Mouse (Mus musculus): ENCODE results near the gene Foxred2. TPM values are rescaled to one million over a fixed set of nuclear protein-coding genes. Genes with fewer than 3 reads are reported as not detected.

Foxred2 gene
- total and polyA plus RNA-seq, 3 experiments: 9.9 to 12.2 TPM; not detected in 1

DNA sequence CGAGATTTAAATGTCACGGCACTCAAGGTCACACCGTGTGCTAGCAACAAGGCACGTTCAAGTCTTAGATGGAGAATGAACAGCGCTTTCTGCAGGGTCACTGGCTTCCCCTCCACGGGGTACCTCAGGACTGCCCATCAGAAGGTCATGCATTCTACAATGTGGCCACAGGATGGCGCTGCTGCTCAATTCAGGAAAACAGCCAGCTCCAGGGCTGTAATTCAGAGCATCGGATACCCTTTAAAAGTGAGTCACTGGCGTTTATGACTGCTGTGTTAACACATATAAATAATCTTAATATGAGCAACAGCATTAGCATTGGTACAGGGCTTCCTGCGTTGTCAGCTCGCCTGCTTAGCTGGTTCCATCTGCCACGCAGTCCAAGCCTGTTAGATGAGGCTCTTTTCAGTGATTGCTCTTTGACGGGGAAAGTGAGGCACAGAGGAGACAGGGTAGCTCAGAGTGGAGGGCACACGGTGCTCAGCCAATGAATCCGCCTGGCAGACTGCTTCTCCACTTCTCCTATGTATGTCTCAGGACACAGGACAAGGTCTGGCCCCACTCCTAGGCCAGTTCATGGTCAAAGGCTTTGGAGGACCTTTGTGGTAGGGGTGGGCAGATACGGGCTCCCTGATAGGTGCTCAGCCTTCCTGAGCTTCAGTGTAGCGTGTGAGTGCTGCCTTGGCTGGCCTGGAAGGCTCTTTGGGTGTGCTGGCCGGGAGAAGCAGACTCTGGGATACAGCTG lies 25.8 kb upstream of the Foxred2 start:
- DNase-seq (ENCODE audit: low read depth, low spot score): peak; percentile 66
- H3K9me3 ChIP-seq (replicated peaks; ENCODE audit: insufficient read depth, low read length): no peaks in the 10 kb centered on the region
- H3K36me3 ChIP-seq (ENCODE audit: control insufficient read depth in 1 of 2, insufficient read depth in 2 of 2, low read length in 2 of 2): peaks cover 0 to 3% of the 10 kb centered on the region in 2 experiments; a peak in 2 of 4 replicates
- H3K4me3 ChIP-seq (ENCODE audit: control insufficient read depth in 1 of 2, insufficient read depth in 1 of 2, low read depth in 2 of 2, low read length in 2 of 2): no peak overlapping the region
- peaks cover 0 to 3% of the 10 kb centered on the region in 2 experiments; a peak in 1 of 4 replicates for H3K27me3 ChIP-seq (ENCODE audit: control insufficient read depth in 1 of 2, insufficient read depth in 2 of 2, low read length in 2 of 2)
- no peak for TF ChIP-seq GABPA (IDR thresholded peaks at IDR 0.05; ENCODE audit: low read depth, low read length)
- TF ChIP-seq MEF2A (IDR thresholded peaks at IDR 0.05; ENCODE audit: extremely low read depth, insufficient replicate concordance, low read depth, low read length, poor library complexity, severe bottlenecking): no peak
- peak; percentile 90 to 93 (median 91) for TF ChIP-seq CTCF (IDR thresholded peaks at IDR 0.05 in 2 of 3, conservative IDR thresholded peaks at IDR 0.05 in 1 of 3; ENCODE audit: control insufficient read depth in 1 of 3, insufficient read depth in 1 of 3, low read depth in 2 of 3, low read length in 3 of 3, poor library complexity in 1 of 3, severe bottlenecking in 1 of 3)
- TF ChIP-seq ZC3H11A (IDR thresholded peaks at IDR 0.05; ENCODE audit: low read depth, low read length): peak; percentile 64
- TF ChIP-seq E2F4 (IDR thresholded peaks at IDR 0.05; ENCODE audit: borderline replicate concordance, low read depth, low read length): no peak
- TF ChIP-seq RAD21 (IDR thresholded peaks at IDR 0.05; ENCODE audit: low read depth, low read length): peak; percentile 89
- TF ChIP-seq UBTF (IDR thresholded peaks at IDR 0.05; ENCODE audit: borderline replicate concordance, insufficient read depth, low read depth, low read length): no peak
- no peak for TF ChIP-seq TBP (IDR thresholded peaks at IDR 0.05; ENCODE audit: low read depth, low read length)
- TF ChIP-seq CHD2 (IDR thresholded peaks at IDR 0.05; ENCODE audit: low read length): no peak
- no peak for TF ChIP-seq BHLHE40 (IDR thresholded peaks at IDR 0.05; ENCODE audit: borderline replicate concordance, low read depth, low read length)
- TF ChIP-seq SMC3 (IDR thresholded peaks at IDR 0.05; ENCODE audit: low read depth, low read length): peak; percentile 72
- TF ChIP-seq MAFK (IDR thresholded peaks at IDR 0.05; ENCODE audit: borderline replicate concordance, low read depth, low read length): no peak
- TF ChIP-seq ZKSCAN1 (IDR thresholded peaks at IDR 0.05; ENCODE audit: low read depth, low read length): no peak
- no peak for TF ChIP-seq HCFC1 (IDR thresholded peaks at IDR 0.05; ENCODE audit: low read depth, low read length)
- no peak for TF ChIP-seq MXI1 (IDR thresholded peaks at IDR 0.05; ENCODE audit: low read depth, low read length)
- TF ChIP-seq POLR2AphosphoS5 (IDR thresholded peaks at IDR 0.05; ENCODE audit: borderline replicate concordance, low read depth, low read length): no peak
- no peak overlapping the region for H3K9ac ChIP-seq (ENCODE audit: control insufficient read depth, low read depth, low read length, poor library complexity, severe bottlenecking)
- H3K4me1 ChIP-seq (ENCODE audit: control insufficient read depth in 1 of 2, insufficient read depth in 2 of 2, low read length in 2 of 2): peaks cover 0 to 7% of the 10 kb centered on the region in 2 experiments; a peak in 2 of 4 replicates
- H3K79me2 ChIP-seq (ENCODE audit: control insufficient read depth, insufficient read depth, low read length, poor library complexity): no peaks in the 10 kb centered on the region
- no peak overlapping the region for H3K27ac ChIP-seq (ENCODE audit: control insufficient read depth, low read depth, low read length)

- Histone ChIP-seq H3K27ac (ENCODE audit: control insufficient read depth, low read depth, low read length) (no peak overlapping the region), H3K9me3 (replicated peaks; ENCODE audit: insufficient read depth, low read length) (no peaks in the 10 kb centered on the region), H3K36me3 (ENCODE audit: control insufficient read depth in 1 of 2, insufficient read depth in 2 of 2, low read length in 2 of 2) (peaks cover 0 to 3% of the 10 kb centered on the region in 2 experiments; a peak in 2 of 4 replicates), H3K9ac (ENCODE audit: control insufficient read depth, low read depth, low read length, poor library complexity, severe bottlenecking) (no peak overlapping the region), H3K79me2 (ENCODE audit: control insufficient read depth, insufficient read depth, low read length, poor library complexity) (no peaks in the 10 kb centered on the region), H3K4me3 (ENCODE audit: control insufficient read depth in 1 of 2, insufficient read depth in 1 of 2, low read depth in 2 of 2, low read length in 2 of 2) (no peak overlapping the region), H3K4me1 (ENCODE audit: control insufficient read depth in 1 of 2, insufficient read depth in 2 of 2, low read length in 2 of 2) (peaks cover 0 to 9% of the 10 kb centered on the region in 2 experiments; a peak in 2 of 4 replicates), H3K27me3 (ENCODE audit: control insufficient read depth in 1 of 2, insufficient read depth in 2 of 2, low read length in 2 of 2) (0 out of 4 replicates have a peak, but pooled peaks cover 0 to 2% of the 10 kb centered on the region in 2 experiments)
- TF ChIP-seq SIN3A (IDR thresholded peaks at IDR 0.05; ENCODE audit: low read length): no peak
- no peak for TF ChIP-seq UBTF (IDR thresholded peaks at IDR 0.05; ENCODE audit: borderline replicate concordance, insufficient read depth, low read depth, low read length)
- no peak for TF ChIP-seq MYC (IDR thresholded peaks at IDR 0.05; ENCODE audit: low read depth, low read length)
- no peak for TF ChIP-seq ZC3H11A (IDR thresholded peaks at IDR 0.05; ENCODE audit: low read depth, low read length)
- TF ChIP-seq BHLHE40 (IDR thresholded peaks at IDR 0.05; ENCODE audit: borderline replicate concordance, low read depth, low read length): no peak
- no peak for TF ChIP-seq POLR2A (IDR thresholded peaks at IDR 0.05; ENCODE audit: control insufficient read depth in 1 of 2, insufficient read depth in 1 of 2, low read depth in 1 of 2, low read length in 2 of 2, poor library complexity in 1 of 2)
- no peak for TF ChIP-seq MYB (IDR thresholded peaks at IDR 0.05; ENCODE audit: low read depth, low read length)
- no peak for TF ChIP-seq EP300 (IDR thresholded peaks at IDR 0.05; ENCODE audit: low read depth in 1 of 2, low read length in 2 of 2)
- no peak for TF ChIP-seq TAL1 (IDR thresholded peaks at IDR 0.05; ENCODE audit: low read length)
- TF ChIP-seq MAFK (IDR thresholded peaks at IDR 0.05; ENCODE audit: borderline replicate concordance, low read depth, low read length): no peak
- no peak for TF ChIP-seq CHD2 (IDR thresholded peaks at IDR 0.05; ENCODE audit: low read length)
- DNase-seq (ENCODE audit: low read depth, low spot score): no peak
Measured at GRCm38 (mm10) chr15:77981181-77981680, 24.7 kb upstream of the Foxred2 start.
